Mouse (Mus musculus) liver, embryonic 14.5 days (tissue): ENCODE data around the gene Tmem52.

Source experiments
- CTCF ChIP-seq: IDR thresholded peaks from 2 replicates; pipeline ENCODE4 v1.5.1; 2016; ENCODE audit warnings: antibody characterized with exemption, low read depth, control low read depth
- EP300 ChIP-seq: IDR thresholded peaks from 2 replicates; pipeline ENCODE4 v1.6.1; 2016; ENCODE audit warnings: antibody characterized with exemption, low read depth

GRCm38 (mm10) chr4:155426272-155426671 is 42.6 kb upstream of the Tmem52 start:
- TF ChIP-seq CTCF (no peak), EP300 (no peak)
